Mouse (Mus musculus): ENCODE measurements around the gene Blm.

Gene Blm

DNA sequence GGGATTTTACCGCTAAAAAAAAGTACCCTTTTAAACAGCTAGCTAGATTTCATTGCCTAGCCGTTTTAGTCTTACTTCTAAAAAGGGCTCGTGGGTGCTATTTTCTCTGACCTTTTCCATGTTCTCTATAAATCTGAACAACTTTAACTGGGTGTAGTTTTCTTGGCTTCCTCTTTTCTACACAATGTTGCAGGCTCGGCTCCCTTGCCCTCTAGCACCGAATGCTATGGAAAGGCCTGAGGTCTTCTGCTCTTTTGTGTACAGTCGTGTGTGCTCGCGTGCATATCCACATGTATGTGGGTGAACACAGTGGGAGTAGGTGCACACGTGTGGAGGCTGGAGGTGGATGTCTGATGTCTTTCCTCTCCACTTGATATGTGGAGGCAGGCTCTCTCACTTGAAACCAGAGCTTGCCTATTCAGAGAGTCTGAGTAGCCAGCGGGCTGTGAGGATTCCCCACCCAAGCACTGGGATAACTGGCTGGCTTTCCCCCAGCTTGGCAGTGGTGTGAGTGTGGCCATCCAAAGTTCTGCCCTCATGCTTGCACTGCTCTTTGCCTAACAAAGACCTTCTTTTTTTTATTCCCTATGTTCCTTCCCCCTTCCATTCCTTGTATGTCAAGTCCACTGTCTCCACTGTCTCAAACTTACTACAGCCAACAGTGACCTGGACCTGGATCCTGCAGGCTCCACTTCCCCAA lies 95.0 kb downstream of the Blm start:
- 52% methylated on average over 10 of the region's 10 CpGs for WGBS

DNA sequence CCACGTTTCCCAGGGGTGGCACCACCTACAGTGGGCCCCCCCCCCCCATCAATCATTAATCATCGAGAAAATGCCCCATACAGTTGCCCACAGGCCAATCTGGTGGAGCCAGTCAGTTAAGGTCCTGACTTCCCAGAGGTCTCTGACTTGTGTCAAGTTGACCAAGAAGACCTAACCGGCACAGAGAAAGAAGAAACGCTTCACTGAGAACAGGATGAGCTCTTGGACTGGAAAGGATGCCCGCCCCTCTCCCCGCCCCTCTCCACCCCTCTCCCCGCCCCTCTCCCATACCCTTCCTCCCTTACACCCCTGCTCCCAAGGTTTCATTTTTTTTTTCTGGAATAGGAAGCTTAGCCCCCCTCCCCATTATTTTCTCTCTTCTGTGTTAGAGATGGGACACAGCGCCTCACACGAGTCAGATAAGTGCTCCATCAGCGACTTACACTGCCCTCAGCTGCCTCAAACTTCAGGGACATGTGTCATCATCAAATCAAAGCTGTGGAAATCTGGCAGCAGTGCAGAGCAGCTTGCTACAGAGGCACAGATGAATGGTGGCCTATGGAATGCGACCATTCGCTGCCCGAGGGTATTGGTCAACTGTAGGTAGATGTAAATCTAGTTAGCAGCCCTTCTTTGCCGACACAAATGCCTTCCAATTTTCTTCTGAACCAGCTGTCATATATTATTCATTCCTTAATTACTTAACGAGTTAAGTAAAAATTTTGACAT lies 95.7 kb downstream of the Blm start:
- 49% methylated on average over 15 of the region's 15 CpGs for WGBS

DNA sequence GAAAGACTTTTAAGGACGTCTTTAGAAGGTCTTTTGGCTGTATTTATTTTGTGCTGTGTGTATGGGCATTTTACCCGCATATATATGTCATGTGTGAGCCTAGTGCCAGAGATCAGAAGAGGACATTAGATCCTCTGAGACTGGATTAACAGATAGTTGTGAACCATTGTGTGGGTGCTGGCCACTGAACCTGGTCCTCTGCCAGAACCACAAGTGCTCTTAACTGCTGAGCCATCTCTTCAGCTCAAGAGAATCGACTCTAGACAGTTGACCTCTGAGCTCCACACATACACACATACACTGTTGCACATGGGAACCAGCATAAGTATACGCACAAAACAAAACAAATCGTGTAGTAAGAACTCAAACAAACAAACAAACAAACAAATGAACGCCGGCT lies 98.3 kb downstream of the Blm start:
- 91% methylated on average over 7 of the region's 7 CpGs for WGBS

DNA sequence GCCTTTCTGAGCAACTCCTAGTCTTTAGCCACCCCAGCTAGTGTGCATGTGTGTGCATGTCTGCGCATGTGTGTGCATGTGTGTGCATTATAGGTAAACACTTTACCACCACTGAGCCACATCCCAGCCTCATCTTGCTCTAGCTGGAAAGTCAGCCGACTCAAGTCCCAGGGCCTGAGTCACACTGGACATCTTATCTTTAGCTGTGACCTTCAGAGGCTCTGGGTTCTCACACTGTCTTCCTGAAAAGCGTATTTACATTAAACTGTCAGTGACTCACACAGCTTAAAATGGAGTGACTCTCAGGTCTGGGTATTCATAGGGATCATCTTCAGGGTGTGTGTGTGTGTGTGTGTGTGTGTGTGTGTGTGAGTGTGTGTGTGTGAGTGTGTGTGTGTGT lies 99.3 kb downstream of the Blm start:
- WGBS = 77% methylated on average over 3 of the region's 3 CpGs

DNA sequence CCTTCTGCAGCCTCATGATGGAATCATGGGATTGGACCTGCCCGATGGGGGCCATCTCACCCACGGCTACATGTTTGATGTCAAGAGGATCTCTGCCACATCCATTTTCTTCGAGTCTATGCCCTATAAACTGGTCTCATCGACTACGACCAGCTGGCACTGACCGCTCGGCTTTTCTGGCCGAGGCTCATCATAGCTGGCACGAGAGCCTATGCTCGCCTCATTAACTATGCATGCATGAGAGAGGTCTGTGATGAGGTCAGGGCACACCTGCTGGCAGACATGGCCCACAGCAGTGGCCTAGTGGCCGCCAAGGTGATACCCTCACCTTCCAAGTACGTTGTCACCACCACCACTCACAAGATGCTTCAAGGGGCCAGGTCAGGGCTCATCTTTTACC lies 105.3 kb downstream of the Blm start:
- 91% methylated on average over 12 of the region's 12 CpGs for WGBS

DNA sequence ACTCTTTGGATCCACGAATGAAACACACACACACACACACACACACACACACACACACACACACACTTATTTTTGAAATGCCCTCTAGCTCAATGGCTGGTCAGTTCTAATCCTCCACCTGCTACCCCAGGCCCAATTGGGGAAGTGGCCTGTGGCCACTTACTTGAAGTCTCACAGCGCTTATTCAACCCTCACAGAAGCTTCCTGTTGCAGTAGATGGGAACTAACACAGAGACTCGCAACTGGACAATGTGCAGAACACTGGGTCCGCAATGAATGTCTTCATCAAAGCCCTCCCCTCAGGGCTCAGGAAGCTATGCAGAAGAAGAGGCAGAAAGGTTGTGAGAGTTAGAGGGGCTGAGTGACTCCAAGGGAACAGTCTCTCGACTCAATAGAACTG lies 107.2 kb downstream of the Blm start:
- 81% methylated on average over 5 of the region's 5 CpGs for WGBS

DNA sequence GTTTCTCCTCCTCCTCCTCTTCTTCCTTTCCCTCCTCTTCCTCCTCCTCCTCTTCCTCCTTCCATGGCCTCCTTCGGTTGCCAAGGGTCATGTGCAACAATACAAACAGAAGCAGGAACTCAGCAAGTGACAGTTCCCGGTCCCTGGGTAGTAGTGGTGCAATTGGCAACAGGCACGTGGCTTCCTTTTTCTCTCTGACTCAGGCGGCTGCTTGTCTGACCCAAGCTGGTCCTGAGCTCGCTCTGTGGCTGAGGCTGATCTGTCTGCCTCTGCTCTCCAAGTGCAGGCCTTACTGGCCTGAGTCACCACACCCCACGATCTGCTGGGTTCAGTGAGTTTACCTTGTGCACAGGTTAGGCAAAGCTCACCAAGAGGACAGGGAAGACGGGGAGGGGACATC lies 108.6 kb downstream of the Blm start:
- 72% methylated on average over 7 of the region's 7 CpGs for WGBS

DNA sequence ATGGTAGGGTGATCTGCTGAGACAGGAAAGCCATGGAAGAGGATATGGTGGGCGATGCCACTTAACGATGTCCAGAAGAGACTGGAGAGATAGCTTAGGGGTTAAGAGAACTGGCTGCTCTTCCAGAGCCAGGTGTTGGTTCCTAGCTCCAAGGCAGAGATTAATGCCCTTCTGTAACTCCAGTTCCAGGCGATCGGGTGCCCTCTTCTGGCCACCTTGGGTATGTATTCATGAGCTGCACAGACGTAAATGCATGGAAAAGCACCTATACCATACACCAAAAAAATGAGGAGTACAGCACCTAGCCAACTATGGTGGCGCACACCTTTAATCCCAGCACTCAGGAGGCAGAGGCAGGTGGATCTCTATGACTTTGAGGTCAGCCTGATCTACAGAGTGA lies 110.2 kb downstream of the Blm start:
- WGBS = 90% methylated on average over 6 of the region's 6 CpGs

DNA sequence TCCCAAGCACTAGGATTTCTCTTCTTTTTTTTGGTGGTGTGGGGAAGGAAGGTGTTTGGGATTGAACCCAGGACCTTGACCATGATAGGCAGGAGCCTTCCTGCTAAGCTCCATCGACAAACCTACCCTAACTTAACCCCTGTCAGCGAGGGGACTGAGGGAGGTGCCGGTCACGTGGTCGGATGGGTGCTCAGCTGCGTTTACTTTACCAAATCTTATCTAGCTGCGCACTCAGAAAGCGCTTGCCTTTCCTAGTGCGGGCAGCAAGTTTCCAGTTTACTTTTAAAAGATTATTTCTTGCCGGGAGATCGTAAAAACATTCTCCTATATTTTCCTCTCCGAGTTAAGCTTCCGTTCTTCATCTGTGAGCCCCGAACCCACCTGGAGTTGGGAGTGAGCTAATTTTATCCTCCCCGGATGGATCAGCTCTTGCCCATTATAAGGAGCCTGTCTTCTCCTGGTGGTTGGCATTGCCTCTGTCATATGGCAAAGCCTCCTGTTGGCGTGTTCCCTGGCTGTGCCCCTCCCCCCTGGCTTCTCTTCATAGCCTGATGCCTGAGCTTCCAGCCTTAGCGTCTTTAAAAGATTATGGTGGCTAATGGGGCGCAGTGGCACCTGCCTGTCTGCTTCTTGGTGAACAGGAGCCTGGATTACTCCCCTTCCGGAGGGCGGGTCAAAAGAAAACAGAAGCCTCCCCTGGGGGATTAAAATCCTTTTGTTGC lies 112.0 kb downstream of the Blm start:
- WGBS = 18% methylated on average over 20 of the region's 20 CpGs

DNA sequence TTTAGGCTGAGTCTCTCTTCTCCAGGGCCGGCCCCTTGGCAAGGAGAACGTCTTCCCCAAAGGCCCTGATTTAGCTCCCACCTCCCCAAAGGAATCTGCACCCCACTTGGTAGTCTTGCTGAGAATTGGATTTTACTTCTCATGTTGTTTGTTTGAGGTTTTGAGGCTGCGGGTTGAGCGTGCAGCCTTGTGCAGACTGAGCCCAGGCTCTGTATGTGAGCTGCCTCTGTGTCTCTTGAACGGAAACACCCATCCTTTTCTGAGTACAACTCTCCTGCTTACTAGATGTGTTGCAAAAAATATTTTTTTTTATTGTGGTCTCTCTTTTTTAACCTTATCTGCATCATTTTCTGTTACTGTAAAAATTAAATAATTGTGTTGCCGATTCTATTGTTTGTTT lies 113.3 kb downstream of the Blm start:
- WGBS = 98% methylated on average over 6 of the region's 6 CpGs

DNA sequence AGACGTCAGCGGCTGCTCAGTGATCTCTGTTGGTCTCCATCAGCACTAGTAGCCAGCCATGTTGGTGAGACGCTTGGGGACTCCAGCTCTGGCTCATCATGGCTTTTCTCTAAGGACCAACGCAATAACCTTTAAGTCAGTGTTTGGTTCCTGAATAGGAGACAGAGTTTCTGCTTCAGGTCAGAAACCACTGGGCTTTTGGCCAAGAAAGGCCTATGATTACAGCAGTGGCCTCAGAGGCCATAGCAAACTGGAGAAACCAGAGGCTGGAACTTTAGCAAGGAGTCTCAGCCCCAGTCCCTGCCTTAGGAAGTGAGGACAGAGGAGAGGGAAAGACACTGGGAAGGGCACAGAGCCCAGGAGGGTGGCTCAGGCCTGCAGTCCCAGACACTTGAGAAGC lies 114.3 kb downstream of the Blm start:
- 89% methylated on average over 4 of the region's 4 CpGs for WGBS

DNA sequence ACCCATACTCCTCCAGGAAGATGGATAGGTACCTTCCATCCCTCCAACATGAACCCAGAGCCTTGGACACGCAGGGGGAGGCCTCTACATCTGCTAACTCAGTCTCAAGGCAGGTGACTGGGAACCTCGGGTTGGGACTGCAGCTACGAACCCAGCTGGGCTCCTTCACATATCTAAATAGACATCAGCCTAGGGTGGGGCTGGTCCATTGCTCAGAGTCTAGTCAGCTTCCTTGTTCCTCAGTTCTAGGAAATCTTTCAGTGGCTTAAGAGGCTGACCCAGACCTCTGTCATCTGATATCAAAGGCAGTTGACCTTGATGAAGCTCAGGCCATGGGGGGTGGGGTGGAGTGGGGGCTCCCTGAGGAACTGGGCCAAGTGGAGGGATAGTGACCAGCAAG lies 115.6 kb downstream of the Blm start:
- 84% methylated on average over 3 of the region's 3 CpGs for WGBS

DNA sequence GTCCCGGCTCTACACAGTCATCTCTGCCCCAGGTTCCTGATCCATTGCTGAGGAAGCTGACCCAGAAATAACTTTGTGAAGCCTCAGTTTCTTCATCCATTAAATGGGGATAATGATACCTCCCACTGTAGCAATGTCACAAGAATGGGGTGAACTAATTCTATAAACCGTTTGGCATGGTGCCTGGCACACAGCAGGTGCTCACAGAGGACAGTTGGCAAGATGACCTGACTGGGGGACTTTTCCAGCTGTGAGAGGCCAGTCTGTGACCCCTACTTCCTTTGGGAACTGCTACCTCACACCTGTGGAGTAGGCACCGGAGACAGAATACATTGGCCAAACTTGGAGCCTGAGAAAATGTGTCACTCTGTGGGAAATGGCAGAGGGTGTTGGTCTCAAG lies 116.9 kb downstream of the Blm start:
- WGBS = 89% methylated on average over 3 of the region's 3 CpGs

DNA sequence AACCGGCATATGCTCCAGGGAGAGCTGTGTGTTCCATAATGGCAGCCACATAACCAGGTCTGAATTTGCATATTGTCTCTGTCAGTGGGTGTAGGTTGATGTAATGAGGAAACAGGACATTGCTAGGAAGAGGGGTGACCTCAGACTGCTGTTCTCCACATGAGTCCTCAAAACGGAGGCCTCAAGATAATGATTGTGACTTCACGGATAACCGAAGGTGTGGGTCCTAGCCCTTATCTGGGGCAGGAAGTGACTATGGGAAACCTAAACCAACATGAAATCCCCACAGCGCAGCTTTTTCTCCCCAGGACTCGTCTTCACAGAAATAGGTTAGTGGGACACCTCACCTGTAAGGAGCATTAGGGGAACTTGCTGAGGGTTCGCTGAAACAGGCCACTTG lies 118.0 kb downstream of the Blm start:
- WGBS = 90% methylated on average over 7 of the region's 7 CpGs

DNA sequence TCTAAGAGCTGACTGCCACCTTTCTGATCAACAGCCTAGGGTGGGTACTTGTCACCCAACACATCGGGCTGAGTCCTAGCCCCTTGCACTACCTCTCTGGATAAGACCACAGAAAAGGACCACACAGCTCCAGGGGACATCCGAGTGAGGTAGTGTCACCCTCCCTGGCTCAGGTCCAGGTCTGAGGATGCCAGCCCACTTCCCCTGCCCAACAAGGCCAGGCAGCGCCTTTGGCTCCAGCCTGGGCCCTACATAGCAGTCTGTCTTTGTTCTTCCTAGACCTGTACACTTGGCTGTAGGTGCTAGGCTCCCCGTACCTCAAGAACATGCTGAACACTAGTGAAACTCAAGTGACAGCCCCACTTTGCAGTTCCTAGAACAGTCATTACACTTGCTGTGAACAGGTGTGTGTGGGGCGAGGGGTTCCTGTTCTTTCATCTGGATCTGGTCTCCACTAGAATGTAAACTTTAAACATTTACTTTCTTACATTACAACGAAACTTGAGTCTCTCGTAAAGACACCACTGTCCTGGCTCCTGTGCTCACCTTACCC lies 120.5 kb downstream of the Blm start:
- WGBS = 88% methylated on average over 7 of the region's 7 CpGs

DNA sequence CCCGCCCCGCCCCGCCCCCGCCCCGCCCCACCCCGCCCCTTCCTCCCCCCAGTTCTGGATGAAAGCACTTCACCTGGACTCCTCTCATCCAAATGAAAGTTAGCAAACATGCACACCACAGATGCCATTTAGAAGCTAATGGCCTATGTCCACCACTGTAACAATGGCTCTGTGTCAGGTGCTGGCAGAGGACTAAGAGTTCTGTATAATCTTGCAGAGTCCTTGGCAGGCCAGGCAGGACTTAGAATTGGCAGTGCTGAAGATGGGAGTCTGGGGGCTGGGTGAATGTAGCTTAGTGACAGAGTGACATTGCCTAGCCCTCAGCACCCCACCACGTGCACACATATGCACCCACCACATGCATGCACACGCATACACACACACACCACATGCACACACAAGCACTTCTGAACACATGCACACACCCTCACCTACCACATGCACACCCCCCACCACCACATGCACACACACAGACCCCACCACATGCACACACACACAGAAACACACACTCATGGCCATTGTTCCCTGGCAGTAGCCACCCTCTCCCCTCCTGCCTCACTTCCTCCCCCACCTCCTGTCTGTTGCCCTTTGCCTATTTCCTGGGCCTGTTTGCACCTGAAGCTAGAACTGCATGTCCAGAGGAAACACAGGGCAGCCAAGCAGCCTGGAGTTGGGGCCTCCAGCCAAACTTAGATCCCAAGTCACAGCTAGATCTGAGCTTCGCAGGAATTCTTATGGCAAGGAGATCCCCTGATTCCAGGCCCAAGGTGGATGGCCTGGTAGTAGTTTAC lies 121.2 kb downstream of the Blm start:
- WGBS = 76% methylated on average over 9 of the region's 9 CpGs

DNA sequence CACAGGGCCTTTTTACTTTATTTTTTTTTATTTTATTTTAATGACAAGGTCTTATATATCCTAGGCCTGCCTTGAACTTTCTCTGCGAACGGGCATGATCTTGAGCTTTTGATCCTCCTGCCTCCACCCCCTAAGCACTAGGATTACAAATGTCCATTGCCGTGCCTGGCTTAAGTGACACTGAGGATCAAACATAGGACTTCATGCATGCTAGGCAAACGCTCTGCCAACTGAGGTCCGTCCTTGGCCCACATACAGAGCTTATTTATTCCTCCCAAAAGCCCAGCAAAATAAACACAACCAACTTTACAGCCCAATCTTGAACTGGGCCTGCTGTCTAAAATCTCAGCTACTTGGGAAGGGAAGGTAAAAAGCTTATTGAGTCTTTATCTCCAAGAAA lies 122.1 kb downstream of the Blm start:
- 61% methylated on average over 5 of the region's 5 CpGs for WGBS

DNA sequence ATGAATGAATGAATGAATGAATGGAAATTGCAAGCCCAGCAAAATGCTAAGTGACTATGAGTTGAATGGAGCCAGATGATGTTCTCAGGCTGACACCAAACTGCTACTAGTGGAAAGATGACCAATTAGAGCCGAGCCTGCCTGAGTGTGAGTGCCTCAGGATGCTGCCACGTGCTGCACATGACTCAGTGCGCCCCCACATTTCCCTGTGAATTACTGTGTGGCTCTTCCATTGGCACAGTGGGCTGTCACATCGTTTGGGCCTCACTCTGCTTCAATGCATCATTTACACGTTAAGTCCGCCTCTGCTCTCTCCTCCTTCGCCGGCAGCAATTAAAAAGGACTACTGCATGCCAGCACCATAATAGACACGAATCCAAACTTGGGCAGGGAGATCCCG lies 122.6 kb downstream of the Blm start:
- 41% methylated on average over 10 of the region's 10 CpGs for WGBS

DNA sequence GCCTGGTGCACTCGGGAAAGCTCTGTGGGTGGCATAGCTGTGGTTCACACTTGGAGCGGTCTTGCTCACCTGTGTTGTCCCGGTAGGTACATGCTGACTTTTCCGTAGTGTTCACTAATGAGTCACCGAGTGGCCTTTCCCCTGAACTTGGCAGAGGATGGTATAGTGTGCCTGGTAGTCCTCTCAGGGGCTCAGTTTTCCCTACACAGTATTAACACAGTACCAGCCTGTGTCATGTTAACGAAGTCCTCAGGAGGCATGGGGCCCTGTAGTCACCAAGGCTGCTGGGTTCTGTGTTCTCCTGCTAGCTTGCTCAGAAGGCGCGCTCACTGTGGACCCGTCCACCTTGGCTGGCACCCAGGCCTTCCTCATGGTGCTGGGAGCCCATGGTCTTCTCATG lies 124.5 kb downstream of the Blm start:
- 76% methylated on average over 9 of the region's 9 CpGs for WGBS

DNA sequence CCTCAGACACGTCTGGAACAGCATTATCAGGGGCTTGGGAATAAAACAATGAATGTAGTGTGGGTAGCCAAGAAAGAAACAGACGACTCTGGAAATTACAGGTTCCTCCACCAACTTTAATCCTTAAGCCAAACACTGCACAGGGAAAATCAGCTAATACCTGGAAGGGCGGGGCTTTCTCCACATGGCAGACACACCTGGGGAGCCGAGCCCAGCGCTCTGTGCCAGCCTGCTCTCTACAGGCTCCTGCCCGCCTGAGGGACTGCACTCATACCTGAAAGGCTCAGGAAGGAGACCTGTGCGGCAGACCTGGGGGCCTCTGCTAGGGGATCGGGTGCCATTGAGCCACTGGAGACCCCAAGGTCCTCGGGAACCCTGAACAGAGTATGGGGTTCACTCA lies 127.2 kb downstream of the Blm start:
- 88% methylated on average over 9 of the region's 9 CpGs for WGBS

DNA sequence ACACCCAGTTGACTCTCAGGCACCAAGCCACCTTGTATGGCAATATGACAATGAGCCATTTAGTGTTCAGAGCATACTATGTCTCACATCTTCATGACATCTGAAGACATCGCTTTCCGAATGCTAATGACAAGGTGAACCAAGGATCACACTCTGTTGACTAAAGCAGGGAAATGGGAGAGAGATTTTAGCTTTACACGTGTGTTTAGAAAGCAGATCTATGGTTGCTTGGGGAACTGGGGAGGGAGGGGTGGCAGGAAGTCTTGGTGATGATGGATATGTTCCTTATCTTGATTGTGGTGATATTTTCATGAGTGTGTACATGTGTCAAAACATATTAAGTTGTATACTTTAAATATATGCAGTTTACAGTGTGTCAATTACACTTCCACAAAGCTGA lies 128.7 kb downstream of the Blm start:
- 88% methylated on average over 3 of the region's 3 CpGs for WGBS

DNA sequence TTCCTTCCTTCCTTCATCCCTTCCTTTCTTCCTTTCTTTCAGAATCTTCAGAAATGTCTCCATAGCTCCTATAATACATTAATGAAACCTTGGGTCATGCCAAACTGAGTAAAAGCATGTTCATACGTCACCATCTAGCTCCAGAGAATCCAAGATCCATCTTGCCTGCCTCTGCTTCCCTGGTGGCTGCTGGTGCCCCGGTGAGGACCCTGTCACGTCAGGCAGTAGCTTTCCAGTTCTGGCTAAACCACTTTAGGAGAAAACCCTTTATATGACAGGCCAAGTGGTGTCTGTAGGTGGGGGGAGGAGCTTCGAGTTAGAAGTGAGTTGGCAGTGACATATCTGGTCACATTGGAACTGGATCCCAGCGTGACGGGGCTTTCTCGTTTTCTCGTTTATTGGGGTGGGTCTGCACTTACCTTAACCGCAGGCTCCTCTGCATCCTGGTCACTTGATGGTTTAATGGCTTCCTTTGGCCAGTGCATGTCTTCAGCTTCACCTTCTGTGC lies 129.7 kb downstream of the Blm start, which contains the start of gene Furin:
Gene Furin, minus strand, starts transcription at position 249 of the 508 bp plus-strand sequence.
- 85% methylated on average over 9 of the region's 9 CpGs for WGBS

All from cerebral cortex, adult 2 months (tissue).